Mouse (Mus musculus) small intestine, adult 2 months (tissue): ENCODE measurements around the gene Pmch. TPM values are rescaled to one million over a fixed set of nuclear protein-coding genes. Genes with fewer than 3 reads are reported as not detected.

Experiments used
- H3K27ac ChIP-seq: fragments of 200-500 bp; 2 replicates; pipeline ENCODE4 v1.5.1; 2012; ENCODE audit warnings: low read depth, low read length, control low read depth, inconsistent platforms; ENCODE audit not compliant: insufficient read depth
- H3K27me3 ChIP-seq: fragments of 200-500 bp; 2 replicates; pipeline ENCODE4 v1.6.1; 2012; ENCODE audit warnings: mild to moderate bottlenecking, moderate library complexity, low read length, inconsistent platforms; ENCODE audit not compliant: control insufficient read depth, insufficient read depth
- H3K36me3 ChIP-seq: fragments of 200-500 bp; 2 replicates; pipeline ENCODE4 v1.6.1; 2012; ENCODE audit warnings: mild to moderate bottlenecking, low read length, control low read depth, inconsistent platforms; ENCODE audit not compliant: control insufficient read depth, insufficient read depth
- H3K4me1 ChIP-seq: fragments of 200-500 bp; 2 replicates; pipeline ENCODE4 v1.6.1; 2012; ENCODE audit warnings: low read length, inconsistent platforms, mixed read lengths; ENCODE audit not compliant: control insufficient read depth, insufficient read depth, insufficient read length
- H3K4me3 ChIP-seq: fragments of 200-500 bp; 2 replicates; pipeline ENCODE4 v1.5.1; 2012; ENCODE audit warnings: low read depth, mild to moderate bottlenecking, control low read depth, inconsistent platforms, low read length, moderate library complexity
- CTCF ChIP-seq: fragments of 200-500 bp; IDR thresholded peaks from 2 replicates; pipeline ENCODE4 v1.5.1; 2012; ENCODE audit warnings: low read depth, mild to moderate bottlenecking, control low read depth, inconsistent platforms, low read length, moderate library complexity, mixed read lengths; ENCODE audit not compliant: insufficient replicate concordance, insufficient read length; ENCODE audit errors: extremely low read depth
- POLR2A ChIP-seq: fragments of 200-500 bp; IDR thresholded peaks from 2 replicates; pipeline ENCODE4 v1.6.1; 2012; ENCODE audit warnings: low read depth, mild to moderate bottlenecking, control low read depth, inconsistent platforms, low read length, moderate library complexity
- WGBS: fragments of 180-500 bp; shearing (Covaris S2); methylation state at CpG from one replicate; pipeline ENCODE4 v1.1.7; 2018; 5-methylcytosine and 5-hydroxymethylcytosine counted together
- polyA plus RNA-seq: library from polyadenylated mRNA; depleted of rRNA; stranded (reverse); fragments of >200 nt; gene quantifications from 2 replicates; pipeline ENCODE4 v1.2.3, GENCODE M21; 2012; rRNA removed

Pmch gene
- polyA plus RNA-seq, result not detected in 2 replicates

GRCm38 (mm10) chr10:88090772-88091171 is at the start of gene Pmch:
Gene Pmch, plus strand, starts transcription at chr10:88091072.
- Histone ChIP-seq H3K27ac (no peak within 1 kb of the TSS), H3K4me3 (no peak within 1 kb of the TSS), H3K4me1 (no peaks in the 10 kb centered on the region), H3K36me3 (0 out of 2 replicates have a peak, but pooled peaks cover 2% of the 10 kb centered on the region), H3K27me3 (no peaks in the 10 kb centered on the region)
- TF ChIP-seq POLR2A (no peak), CTCF (no peak)
- 77% methylated on average over 5 of the region's 5 CpGs for WGBS

- WGBS, result 75% methylated on average over 4 of the region's 4 CpGs
- Histone ChIP-seq H3K27me3 (no peaks in the 10 kb centered on the region), H3K4me1 (no peaks in the 10 kb centered on the region), H3K27ac (no peak overlapping the region), H3K4me3 (no peak overlapping the region), H3K36me3 (no peaks in the 10 kb centered on the region)
- TF ChIP-seq POLR2A, result no peak
- no peak for TF ChIP-seq CTCF
These were observed 46.6 kb upstream of the Pmch start for GRCm38 (mm10) chr10:88044297-88044696.

- TF ChIP-seq CTCF, result no peak
- TF ChIP-seq POLR2A, result no peak
- Histone ChIP-seq H3K4me3 (no peak overlapping the region), H3K36me3 (no peaks in the 10 kb centered on the region), H3K4me1 (no peaks in the 10 kb centered on the region), H3K27ac (no peak overlapping the region), H3K27me3 (no peaks in the 10 kb centered on the region)
- WGBS, result 77% methylated on average over 11 of the region's 11 CpGs
These were observed 44.6 kb upstream of the Pmch start for GRCm38 (mm10) chr10:88046098-88046771.

- Histone ChIP-seq H3K27ac (no peak overlapping the region), H3K4me3 (no peak overlapping the region), H3K4me1 (no peaks in the 10 kb centered on the region), H3K27me3 (no peaks in the 10 kb centered on the region), H3K36me3 (no peaks in the 10 kb centered on the region)
- WGBS, result 67% methylated on average over 14 of the region's 14 CpGs
- no peak for TF ChIP-seq CTCF
These were observed 36.5 kb upstream of the Pmch start for GRCm38 (mm10) chr10:88054233-88054985.

GRCm38 (mm10) chr10:88056950-88057649 is 33.8 kb upstream of the Pmch start:
- TF ChIP-seq POLR2A (no peak), CTCF (no peak)
- Histone ChIP-seq H3K4me3 (no peak overlapping the region), H3K36me3 (no peaks in the 10 kb centered on the region), H3K27me3 (no peaks in the 10 kb centered on the region), H3K27ac (no peak overlapping the region), H3K4me1 (no peaks in the 10 kb centered on the region)
- 38% methylated on average over 14 of the region's 14 CpGs for WGBS

GRCm38 (mm10) chr10:88063436-88063835 is 27.4 kb upstream of the Pmch start:
- Histone ChIP-seq H3K27ac (no peak overlapping the region), H3K4me3 (no peak overlapping the region), H3K36me3 (no peaks in the 10 kb centered on the region), H3K27me3 (no peaks in the 10 kb centered on the region), H3K4me1 (no peaks in the 10 kb centered on the region)
- TF ChIP-seq POLR2A, result no peak
- TF ChIP-seq CTCF, result no peak
- 87% methylated on average over 4 of the region's 4 CpGs for WGBS

- TF ChIP-seq POLR2A, result no peak
- no peak for TF ChIP-seq CTCF
- Histone ChIP-seq H3K27ac (no peak overlapping the region), H3K27me3 (no peaks in the 10 kb centered on the region), H3K36me3 (no peaks in the 10 kb centered on the region), H3K4me3 (no peak overlapping the region), H3K4me1 (no peaks in the 10 kb centered on the region)
- 42% methylated on average over 2 of the region's 2 CpGs for WGBS
These were observed 26.0 kb upstream of the Pmch start for GRCm38 (mm10) chr10:88064872-88065271.
